Mouse (Mus musculus) liver, adult 2 months (tissue): Measurements from ENCODE around the gene Camk2d.

Experiments used
- CTCF ChIP-seq: fragments of 200-500 bp; IDR thresholded peaks from 2 replicates; pipeline ENCODE4 v1.5.1; 2011; ENCODE audit warnings: low read depth, low read length, control low read depth
- POLR2A ChIP-seq: fragments of 200-500 bp; IDR thresholded peaks from 2 replicates; pipeline ENCODE4 v1.6.1; 2011; ENCODE audit warnings: low read length, control low read depth; ENCODE audit not compliant: insufficient read depth; ENCODE audit errors: extremely low read depth

DNA sequence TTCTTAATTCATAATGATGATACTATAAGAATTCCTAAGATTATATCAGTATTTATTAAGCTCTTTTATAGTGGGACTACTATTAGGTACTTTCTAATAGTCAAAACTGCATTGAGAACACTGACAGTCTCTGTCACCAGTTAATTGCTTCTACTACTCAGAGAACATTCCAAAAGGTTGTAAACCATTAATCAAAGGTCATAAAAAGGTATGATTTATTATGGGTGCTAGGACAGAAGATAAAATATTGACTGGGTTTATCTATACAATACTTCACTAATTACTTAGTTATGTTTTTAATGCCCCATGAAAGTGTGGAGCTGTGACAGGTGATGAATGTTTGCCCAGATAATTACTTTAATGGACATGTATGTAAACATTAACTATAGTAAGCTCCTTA lies 264.3 kb downstream of the Camk2d start:
- TF ChIP-seq CTCF (no peak), POLR2A (no peak)
